Mouse (Mus musculus): ENCODE measurements at regions not wholly inside any gene's neighbourhood (a gene's known extent, or its start where the extent isn't known, plus 50 kb on each side); places are given as distances from the start of the nearest gene placed in this dataset.

- Histone ChIP-seq H3K36me3 (replicated peaks) (no peaks in the 10 kb centered on the region), H3K9me3 (no peaks in the 10 kb centered on the region), H3K4me1 (no peaks in the 10 kb centered on the region), H3K27ac (no peak overlapping the region), H3K9ac (no peak overlapping the region), H3K4me2 (no peak overlapping the region), H3K4me3 (replicated peaks) (no peak overlapping the region), H3K27me3 (no peaks in the 10 kb centered on the region)
- ATAC-seq (ENCODE audit: low FRiP score): no peak
- 77% methylated on average over 9 of the region's 9 CpGs for WGBS
Measured at GRCm38 (mm10) chr17:64466746-64467145, 133.8 kb upstream of the Man2a1 start.

GRCm38 (mm10) chr17:64467297-64467696, 133.2 kb upstream of the Man2a1 start:
- H3K36me3 ChIP-seq (replicated peaks): no peaks in the 10 kb centered on the region
- H3K9ac ChIP-seq: no peak overlapping the region
- WGBS: 48% methylated on average over 10 of the region's 12 CpGs
- H3K4me1 ChIP-seq: no peaks in the 10 kb centered on the region
- no peak overlapping the region for H3K4me3 ChIP-seq (replicated peaks)
- no peak overlapping the region for H3K27ac ChIP-seq
- H3K9me3 ChIP-seq: no peaks in the 10 kb centered on the region
- no peaks in the 10 kb centered on the region for H3K27me3 ChIP-seq
- ATAC-seq (ENCODE audit: low FRiP score): no peak
- no peak overlapping the region for H3K4me2 ChIP-seq

GRCm38 (mm10) chr17:64469754-64470400, 130.7 kb upstream of the Man2a1 start:
- ATAC-seq (ENCODE audit: low FRiP score): no peak
- Histone ChIP-seq H3K4me2 (no peak overlapping the region), H3K27me3 (no peaks in the 10 kb centered on the region), H3K9ac (no peak overlapping the region), H3K27ac (no peak overlapping the region), H3K9me3 (no peaks in the 10 kb centered on the region), H3K4me1 (no peaks in the 10 kb centered on the region), H3K36me3 (replicated peaks) (no peaks in the 10 kb centered on the region), H3K4me3 (replicated peaks) (no peak overlapping the region)
- WGBS: 56% methylated on average over 12 of the region's 12 CpGs

GRCm38 (mm10) chr17:64480607-64481038, 119.9 kb upstream of the Man2a1 start:
- WGBS: 19% methylated on average over 1 of the region's 1 CpGs
- H3K9ac ChIP-seq: no peak overlapping the region
- H3K27me3 ChIP-seq: no peaks in the 10 kb centered on the region
- peak; percentile 33; the same call in 1 of the 2 replicates for ATAC-seq (ENCODE audit: low FRiP score)
- no peak overlapping the region for H3K4me2 ChIP-seq
- no peaks in the 10 kb centered on the region for H3K36me3 ChIP-seq (replicated peaks)
- no peak overlapping the region for H3K27ac ChIP-seq
- no peak overlapping the region for H3K4me3 ChIP-seq (replicated peaks)
- no peaks in the 10 kb centered on the region for H3K9me3 ChIP-seq
- peaks cover 5% of the 10 kb centered on the region; the same call in 1 of the 2 replicates for H3K4me1 ChIP-seq

GRCm38 (mm10) chr17:64484835-64485234, 115.7 kb upstream of the Man2a1 start:
- Histone ChIP-seq H3K36me3 (replicated peaks) (no peaks in the 10 kb centered on the region), H3K27me3 (no peaks in the 10 kb centered on the region), H3K4me1 (peaks cover 5% of the 10 kb centered on the region; the same call in 1 of the 2 replicates), H3K27ac (no peak overlapping the region), H3K4me3 (replicated peaks) (no peak overlapping the region), H3K9me3 (no peaks in the 10 kb centered on the region), H3K9ac (no peak overlapping the region), H3K4me2 (no peak overlapping the region)
- ATAC-seq (ENCODE audit: low FRiP score): no peak
- 82% methylated on average over 4 of the region's 4 CpGs for WGBS

GRCm38 (mm10) chr17:64489769-64490335, 110.7 kb upstream of the Man2a1 start:
- H3K4me3 ChIP-seq (replicated peaks): no peak overlapping the region
- no peaks in the 10 kb centered on the region for H3K9me3 ChIP-seq
- no peaks in the 10 kb centered on the region for H3K27me3 ChIP-seq
- H3K4me1 ChIP-seq: no peaks in the 10 kb centered on the region
- H3K9ac ChIP-seq: no peak overlapping the region
- no peak overlapping the region for H3K27ac ChIP-seq
- no peaks in the 10 kb centered on the region for H3K36me3 ChIP-seq (replicated peaks)
- no peak overlapping the region for H3K4me2 ChIP-seq
- no peak for ATAC-seq (ENCODE audit: low FRiP score)
- whole genome bisulfite sequencing: 91% methylated on average over 2 of the region's 2 CpGs

GRCm38 (mm10) chr17:64490664-64491063, 109.9 kb upstream of the Man2a1 start:
- ATAC-seq (ENCODE audit: low FRiP score): peak; percentile 72; the same call in 1 of the 2 replicates
- Histone ChIP-seq H3K9ac (no peak overlapping the region), H3K36me3 (replicated peaks) (no peaks in the 10 kb centered on the region), H3K4me1 (no peaks in the 10 kb centered on the region), H3K27me3 (no peaks in the 10 kb centered on the region), H3K27ac (no peak overlapping the region), H3K9me3 (no peaks in the 10 kb centered on the region), H3K4me2 (no peak overlapping the region), H3K4me3 (replicated peaks) (no peak overlapping the region)
- WGBS: 54% methylated on average over 7 of the region's 7 CpGs

- no peak for ATAC-seq (ENCODE audit: low FRiP score)
- Histone ChIP-seq H3K9me3 (no peaks in the 10 kb centered on the region), H3K9ac (no peak overlapping the region), H3K4me2 (no peak overlapping the region), H3K27ac (no peak overlapping the region), H3K27me3 (no peaks in the 10 kb centered on the region), H3K4me1 (no peaks in the 10 kb centered on the region), H3K4me3 (replicated peaks) (no peak overlapping the region), H3K36me3 (replicated peaks) (no peaks in the 10 kb centered on the region)
- 63% methylated on average over 8 of the region's 10 CpGs for WGBS
Measured at GRCm38 (mm10) chr17:64491922-64492353, 108.6 kb upstream of the Man2a1 start.

- ATAC-seq (ENCODE audit: low FRiP score): no peak
- WGBS: 51% methylated on average over 7 of the region's 9 CpGs
- Histone ChIP-seq H3K27me3 (no peaks in the 10 kb centered on the region), H3K4me1 (no peaks in the 10 kb centered on the region), H3K4me2 (no peak overlapping the region), H3K9ac (no peak overlapping the region), H3K4me3 (replicated peaks) (no peak overlapping the region), H3K9me3 (no peaks in the 10 kb centered on the region), H3K27ac (no peak overlapping the region), H3K36me3 (replicated peaks) (no peaks in the 10 kb centered on the region)
Measured at GRCm38 (mm10) chr17:64492614-64493269, 107.8 kb upstream of the Man2a1 start.

GRCm38 (mm10) chr17:64499281-64499997, 101.1 kb upstream of the Man2a1 start:
- no peak for ATAC-seq (ENCODE audit: low FRiP score)
- no peak overlapping the region for H3K9ac ChIP-seq
- H3K4me3 ChIP-seq (replicated peaks): no peak overlapping the region
- no peak overlapping the region for H3K27ac ChIP-seq
- no peaks in the 10 kb centered on the region for H3K27me3 ChIP-seq
- H3K4me2 ChIP-seq: no peak overlapping the region
- 58% methylated on average over 15 of the region's 15 CpGs for WGBS
- H3K36me3 ChIP-seq (replicated peaks): no peaks in the 10 kb centered on the region
- H3K9me3 ChIP-seq: no peaks in the 10 kb centered on the region
- no peaks in the 10 kb centered on the region; the same call in 1 of the 2 replicates for H3K4me1 ChIP-seq

- Histone ChIP-seq H3K27ac (no peak overlapping the region), H3K4me1 (no peaks in the 10 kb centered on the region; the same call in 1 of the 2 replicates), H3K4me3 (replicated peaks) (no peak overlapping the region), H3K4me2 (no peak overlapping the region), H3K9me3 (no peaks in the 10 kb centered on the region), H3K27me3 (no peaks in the 10 kb centered on the region), H3K9ac (no peak overlapping the region), H3K36me3 (replicated peaks) (no peaks in the 10 kb centered on the region)
- 94% methylated on average over 2 of the region's 2 CpGs for WGBS
- no peak for ATAC-seq (ENCODE audit: low FRiP score)
Measured at GRCm38 (mm10) chr17:64502376-64502775, 98.2 kb upstream of the Man2a1 start.

- no peaks in the 10 kb centered on the region; the same call in 1 of the 2 replicates for H3K4me1 ChIP-seq
- ATAC-seq (ENCODE audit: low FRiP score): no peak
- WGBS: 85% methylated on average over 2 of the region's 2 CpGs
- H3K9me3 ChIP-seq: no peaks in the 10 kb centered on the region
- H3K27me3 ChIP-seq: no peaks in the 10 kb centered on the region
- no peak overlapping the region for H3K4me2 ChIP-seq
- no peaks in the 10 kb centered on the region for H3K36me3 ChIP-seq (replicated peaks)
- no peak overlapping the region for H3K9ac ChIP-seq
- H3K4me3 ChIP-seq (replicated peaks): no peak overlapping the region
- no peak overlapping the region for H3K27ac ChIP-seq
Measured at GRCm38 (mm10) chr17:64505956-64506355, 94.6 kb upstream of the Man2a1 start.

All from forebrain, embryonic 12.5 days (tissue).